Mouse (Mus musculus): Measurements from ENCODE around the gene Morc4.

Gene Morc4

DNA sequence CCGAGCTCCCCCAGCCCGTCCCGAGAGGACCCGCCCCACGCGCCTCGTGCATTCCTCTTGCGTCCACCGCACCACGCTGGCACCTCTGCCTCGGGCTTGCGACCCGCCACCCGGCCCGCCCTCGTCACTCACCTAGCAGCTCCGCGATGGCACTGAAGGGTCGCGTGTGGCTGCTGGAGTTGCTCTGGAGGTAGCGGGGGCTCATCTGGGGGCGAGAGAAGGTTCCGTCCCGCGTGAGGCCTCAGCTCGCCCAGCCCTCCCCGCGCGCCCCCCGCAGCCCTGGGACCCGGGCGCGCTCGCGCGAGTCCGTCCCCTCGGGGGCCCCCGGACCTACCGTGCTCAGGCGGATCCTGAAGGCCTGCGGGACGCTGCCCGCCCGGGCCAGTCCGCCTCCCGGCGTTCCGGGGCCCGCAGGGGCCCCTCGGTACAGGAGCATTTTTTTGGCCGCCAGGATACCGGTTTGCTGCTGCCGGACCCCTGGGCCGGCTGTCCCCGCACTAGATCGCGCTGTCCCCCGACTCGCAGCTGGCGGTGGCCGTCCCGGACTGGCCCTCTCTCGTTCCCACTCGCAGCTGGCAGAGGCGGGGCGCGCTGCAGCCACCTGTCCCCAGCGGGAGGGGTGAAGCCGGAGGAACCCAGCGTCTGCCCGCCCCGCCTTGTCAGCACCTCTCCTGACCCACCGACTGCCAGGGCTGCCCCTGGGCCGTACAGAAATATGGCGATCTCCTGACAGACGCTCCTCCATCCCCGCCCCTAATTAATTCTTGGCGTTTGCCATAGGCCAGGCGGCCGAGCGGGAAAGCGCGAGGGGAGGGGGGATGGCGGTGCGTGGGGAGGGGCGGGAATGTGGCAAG is at the start of gene Morc4:
Gene Morc4 (minus strand): TSS at position 740 of the 854 bp plus-strand sequence.
- ATAC-seq (ENCODE audit: low TSS enrichment), result peak; percentile 90

DNA sequence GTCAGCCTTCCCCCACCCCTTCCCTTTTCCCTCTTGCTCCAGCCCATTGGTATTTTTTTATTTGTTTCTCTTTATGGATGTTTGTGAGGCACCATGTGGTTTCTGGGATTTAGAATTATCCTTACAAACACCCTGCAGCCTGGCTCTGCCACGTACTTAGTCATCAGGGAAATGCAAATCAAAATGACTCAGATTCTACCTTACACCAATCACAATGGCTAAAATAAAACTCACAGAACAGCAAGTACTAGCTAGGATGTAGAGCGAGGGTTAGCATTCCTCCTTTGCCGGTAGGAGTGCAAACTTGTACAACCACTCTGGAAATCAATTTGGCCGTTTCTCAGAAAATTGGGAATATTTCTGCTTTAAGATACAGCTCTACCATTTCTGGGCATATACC is 49.1 kb upstream of the Morc4 start:
- ATAC-seq (ENCODE audit: low TSS enrichment), result peak; percentile 89

DNA sequence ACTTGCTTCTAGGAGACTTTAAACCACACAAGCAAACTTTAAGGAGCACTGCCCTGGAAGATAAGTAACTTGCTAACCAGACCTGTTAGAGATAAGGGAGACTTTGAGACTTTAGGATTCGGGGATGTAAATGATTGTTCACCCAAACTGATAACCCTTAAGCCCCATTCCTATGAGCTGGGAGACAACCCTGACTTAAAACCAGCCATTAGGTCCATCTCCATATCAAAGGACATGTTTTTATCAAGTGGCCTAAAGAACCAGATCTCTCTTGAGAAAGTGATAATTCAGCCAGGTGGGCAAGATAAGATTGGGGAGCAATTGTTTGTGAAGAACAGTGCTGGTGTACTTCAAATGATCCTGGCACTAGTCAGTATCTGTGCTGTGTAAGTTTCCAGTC is 19.9 kb upstream of the Morc4 start:
- ATAC-seq (ENCODE audit: low TSS enrichment), result no peak

DNA sequence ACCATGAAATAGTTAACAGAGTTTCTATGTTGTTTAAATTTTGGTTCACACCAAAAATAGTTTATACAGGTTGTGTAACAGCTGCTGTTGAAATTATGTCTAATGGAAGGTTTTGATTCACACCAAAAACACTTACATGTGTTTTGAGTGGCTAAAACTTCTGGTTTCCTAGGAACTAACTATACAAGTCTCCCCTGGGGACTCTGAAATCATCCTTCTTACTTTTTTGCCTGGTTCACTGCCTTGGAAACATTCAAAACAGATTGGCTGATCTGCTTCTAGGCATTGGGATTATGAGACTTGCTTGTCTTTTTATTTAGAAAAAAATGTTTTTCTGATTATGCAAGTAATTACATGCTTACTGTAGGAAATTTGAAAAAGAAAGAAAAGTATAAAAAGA is 11.7 kb upstream of the Morc4 start:
- no peak for ATAC-seq (ENCODE audit: low TSS enrichment)

DNA sequence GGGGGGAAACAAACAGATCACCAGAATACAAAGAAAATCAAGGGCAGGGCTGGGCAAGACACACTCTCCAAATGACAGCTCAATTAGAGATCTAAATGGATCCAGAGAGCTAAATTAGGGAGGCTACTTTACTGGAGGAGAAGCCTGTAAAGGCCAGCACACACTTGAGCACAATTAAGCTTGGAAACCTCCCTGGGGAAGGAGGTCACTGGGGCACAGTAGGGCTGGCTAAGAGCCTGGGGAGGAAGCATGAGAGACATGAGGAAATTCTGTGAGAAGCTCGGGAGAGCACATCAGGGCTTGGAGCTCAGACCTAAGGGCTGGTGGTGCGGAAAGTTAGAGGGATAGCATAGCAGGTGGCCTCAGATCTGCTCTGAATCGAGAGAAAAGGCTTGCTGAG is 6.5 kb upstream of the Morc4 start:
- no peak for ATAC-seq (ENCODE audit: low TSS enrichment)

DNA sequence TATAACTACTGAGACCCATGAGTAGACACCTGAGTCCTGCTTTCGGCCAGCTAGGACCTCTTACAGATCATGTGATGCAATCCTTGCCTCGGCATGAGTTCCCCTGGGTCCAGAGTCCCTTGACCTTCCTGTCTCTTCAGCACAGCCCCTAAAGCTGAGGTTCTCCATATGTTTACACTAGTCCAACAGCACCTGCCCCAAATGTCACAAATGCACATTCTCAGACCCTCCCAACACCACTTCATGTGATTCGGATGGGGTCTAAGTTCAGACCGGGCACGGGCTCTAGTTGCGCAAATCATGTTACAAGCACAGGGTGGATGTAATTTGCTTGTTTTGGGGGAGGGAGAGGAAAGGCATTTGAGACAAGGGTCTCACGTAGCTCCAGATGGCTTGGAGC is 5.6 kb upstream of the Morc4 start:
- no peak for ATAC-seq (ENCODE audit: low TSS enrichment)

DNA sequence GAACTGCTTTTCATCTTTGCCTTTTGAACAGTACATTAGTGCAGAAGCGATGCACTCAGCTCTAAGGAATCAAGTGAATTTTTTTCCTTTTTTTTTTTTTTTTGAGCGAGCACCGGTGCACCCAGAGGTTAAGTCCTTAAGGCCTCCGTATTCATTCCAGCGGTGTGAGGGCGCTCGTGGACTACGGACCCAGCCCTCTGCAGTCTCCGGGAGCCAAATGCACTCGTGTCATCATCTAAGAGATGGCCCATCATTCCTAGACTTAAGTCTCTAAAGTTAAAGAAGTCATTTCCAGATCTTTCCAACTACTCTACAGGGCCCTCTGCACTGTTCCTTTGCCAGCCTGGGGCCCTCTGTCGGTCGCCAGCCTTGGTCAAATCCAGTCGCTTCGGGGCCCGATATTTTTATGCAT is 1.2 kb downstream of the Morc4 start:
- 0 out of 2 replicates have a peak, but pooled peaks have one; percentile 23 for ATAC-seq (ENCODE audit: low TSS enrichment)

DNA sequence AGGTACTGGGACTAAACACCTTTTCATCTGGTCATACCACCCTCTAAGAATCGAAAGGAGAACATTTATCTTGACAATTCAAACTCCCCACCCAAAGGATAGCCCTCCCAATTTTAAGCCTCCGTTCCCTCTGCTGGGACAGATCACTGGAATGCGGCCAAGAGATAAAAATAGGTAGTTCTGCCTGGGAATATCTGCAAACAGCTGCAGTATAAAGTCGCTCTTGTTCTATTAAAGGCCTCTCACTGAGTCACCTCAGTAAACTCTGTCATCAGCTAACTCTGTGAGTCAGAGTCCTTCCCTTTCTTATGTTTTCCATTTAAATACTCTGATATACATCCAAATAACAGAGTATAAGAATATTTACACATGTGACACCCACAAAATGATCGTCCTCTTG is 12.1 kb downstream of the Morc4 start:
- peak; percentile 76; the same call in 1 of the 2 replicates for ATAC-seq (ENCODE audit: low TSS enrichment)

DNA sequence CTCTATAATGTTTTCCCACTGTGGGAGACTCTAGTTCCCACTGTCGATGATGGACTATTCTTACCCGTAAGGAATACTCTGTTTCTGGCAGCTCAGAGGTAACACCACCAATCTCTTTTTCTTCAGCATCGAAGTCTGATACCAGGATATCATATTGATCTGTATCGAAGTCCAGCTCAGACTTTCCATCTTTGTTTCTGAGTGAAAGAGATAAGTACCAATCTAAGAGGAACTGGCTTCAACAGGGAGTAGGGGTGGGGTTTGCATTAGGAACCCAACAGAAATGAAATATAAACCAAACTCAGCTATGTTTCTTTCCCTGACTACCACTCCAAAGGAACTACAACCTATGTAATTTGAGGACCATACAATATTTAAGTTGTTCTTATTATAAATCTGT is 16.7 kb downstream of the Morc4 start:
- no peak for ATAC-seq (ENCODE audit: low TSS enrichment)

DNA sequence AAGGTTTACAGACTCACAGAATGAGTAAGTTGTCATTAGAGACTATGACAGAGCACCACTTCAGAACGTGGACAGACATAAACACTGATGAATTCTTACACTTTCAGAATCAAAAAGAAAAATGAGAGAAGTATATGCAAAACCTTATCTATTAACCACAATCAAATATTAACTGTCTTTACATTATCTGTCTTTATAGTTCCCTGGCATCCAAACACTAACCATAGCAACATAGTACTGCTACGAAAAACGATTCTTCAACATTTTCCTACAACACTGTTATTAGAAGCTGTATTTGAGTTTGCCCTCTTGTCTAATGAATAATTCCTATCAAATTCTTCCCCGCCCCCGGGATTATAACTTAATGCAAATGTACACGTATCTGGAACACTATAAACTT is 30.4 kb downstream of the Morc4 start:
- ATAC-seq (ENCODE audit: low TSS enrichment), result no peak

DNA sequence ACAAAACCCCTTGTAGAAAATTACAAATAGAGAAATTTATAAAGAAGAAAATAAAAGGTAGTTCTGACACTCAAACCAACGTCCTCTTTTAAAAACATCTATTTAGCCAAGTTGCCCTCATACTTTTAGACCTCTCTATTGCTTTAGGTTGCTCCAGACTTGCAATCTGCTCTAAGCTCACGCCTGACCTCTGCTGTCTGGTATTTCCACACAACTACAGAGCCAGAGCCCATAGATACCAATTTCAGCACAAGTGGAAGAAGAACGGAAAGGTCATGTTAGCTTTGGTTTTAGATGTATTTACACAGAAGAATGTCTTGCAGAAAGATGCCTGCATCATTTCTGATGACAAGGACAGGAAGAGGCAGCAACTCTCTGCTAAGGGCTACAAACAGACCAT is 32.4 kb downstream of the Morc4 start:
- no peak for ATAC-seq (ENCODE audit: low TSS enrichment)

DNA sequence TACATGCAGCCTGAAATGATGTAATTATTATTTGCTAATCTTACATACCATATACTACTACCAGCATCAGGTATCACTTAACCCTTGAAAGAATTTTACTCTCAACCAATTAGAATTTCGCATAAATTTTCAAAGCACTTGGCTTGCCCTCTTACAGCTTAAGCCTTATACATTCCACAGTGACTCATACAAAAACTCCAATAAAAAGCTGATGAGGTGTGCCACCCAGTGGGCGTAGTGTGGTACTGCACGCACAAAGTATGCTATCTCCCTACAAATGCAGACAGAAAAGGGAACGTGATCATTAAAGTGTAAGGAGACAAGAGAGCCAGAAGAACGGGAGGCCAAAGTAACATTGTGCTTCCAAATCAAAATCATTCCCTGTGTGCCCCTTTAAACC is 39.0 kb downstream of the Morc4 start:
- ATAC-seq (ENCODE audit: low TSS enrichment), result peak; percentile 64; the same call in 1 of the 2 replicates

DNA sequence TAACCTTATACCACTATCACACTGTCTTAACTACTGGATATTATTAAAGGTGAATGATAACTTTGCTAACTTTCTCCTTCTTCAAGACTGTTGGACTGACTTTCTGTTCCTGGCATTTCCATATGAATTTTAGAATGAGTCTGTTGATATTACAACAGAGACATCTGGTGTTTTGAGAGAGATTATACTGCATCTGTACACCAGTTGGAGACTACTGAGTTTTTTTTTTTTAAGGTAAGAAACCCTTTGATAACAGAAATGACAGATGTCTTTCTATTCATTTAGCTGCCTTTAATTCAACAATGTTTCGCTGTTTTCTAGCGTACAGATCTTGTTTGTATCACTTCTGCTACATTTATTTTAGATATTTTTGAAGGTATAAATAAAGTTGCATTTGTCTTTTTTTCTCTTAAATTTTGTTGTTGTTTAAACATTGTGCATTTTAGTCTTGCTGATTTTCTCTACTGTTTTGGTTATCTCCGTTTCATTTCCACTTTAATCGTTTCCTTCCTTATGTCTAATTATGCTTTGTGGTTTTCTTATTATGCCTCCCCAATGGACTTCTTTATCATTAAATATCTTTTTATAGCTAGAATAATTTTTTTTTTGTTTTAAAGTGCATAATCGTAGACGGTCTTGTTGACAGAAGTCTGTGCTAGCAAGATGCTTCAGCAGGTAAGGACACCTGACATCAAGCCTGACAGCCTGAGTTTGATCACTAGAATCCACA is 42.9 kb downstream of the Morc4 start:
- ATAC-seq (ENCODE audit: low TSS enrichment), result no peak

DNA sequence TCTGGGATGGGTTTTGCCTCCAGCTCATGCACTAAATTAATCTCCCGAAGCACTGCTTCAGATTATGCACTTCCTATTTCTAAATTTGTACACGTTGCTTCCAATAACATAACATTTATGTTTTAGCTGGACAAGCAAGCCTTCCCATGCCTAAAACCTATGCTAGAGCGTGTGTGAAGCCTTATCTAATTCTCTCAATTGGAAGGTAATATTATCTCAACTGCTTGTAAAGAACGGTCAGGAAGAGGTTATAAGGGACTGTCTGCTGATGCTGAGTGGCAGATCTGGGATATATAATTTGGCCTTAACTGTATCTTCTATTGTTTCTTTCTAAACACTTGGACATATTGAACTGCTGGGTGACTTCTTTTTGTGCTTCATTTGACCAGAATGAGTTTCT is 44.6 kb downstream of the Morc4 start:
- no peak for ATAC-seq (ENCODE audit: low TSS enrichment)

DNA sequence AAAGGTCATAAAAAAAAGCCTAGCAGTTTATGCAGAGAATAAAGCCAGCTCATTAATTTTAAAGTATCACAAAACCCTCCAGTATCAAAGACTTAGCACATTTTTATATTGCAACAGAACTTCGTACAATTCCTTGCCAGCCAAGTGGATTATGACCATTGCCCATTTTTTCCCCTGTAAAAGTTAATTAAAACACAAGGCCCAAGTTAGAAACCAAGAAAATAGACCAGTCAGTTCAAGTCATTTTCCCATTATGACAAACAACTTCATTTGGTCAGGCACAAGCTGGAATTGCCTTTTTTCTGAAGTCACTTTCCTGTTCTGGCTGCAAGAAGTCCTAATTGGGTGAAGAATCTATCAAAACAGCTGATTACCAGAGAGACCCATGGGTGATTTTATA is 46.1 kb downstream of the Morc4 start:
- ATAC-seq (ENCODE audit: low TSS enrichment), result no peak

DNA sequence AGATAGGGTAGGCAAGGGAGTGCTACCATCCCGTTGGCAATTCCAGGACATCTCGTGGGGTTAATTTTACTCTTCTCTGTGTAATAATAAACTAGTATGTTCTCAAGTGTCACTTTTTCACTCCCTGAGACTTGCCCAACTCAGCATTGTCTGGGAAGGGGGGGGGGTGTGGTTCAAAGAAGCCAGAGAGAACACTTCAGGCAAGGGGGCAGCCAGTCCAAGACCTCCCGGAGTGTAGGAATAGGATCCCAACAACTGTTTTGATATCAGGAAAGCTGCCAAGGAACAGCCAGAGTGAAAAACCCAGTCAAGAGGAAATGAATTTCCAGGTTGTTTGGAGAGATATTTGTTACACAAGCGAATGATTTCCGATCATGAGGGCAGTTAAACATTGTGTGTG is 56.3 kb downstream of the Morc4 start:
- ATAC-seq (ENCODE audit: low TSS enrichment), result no peak

DNA sequence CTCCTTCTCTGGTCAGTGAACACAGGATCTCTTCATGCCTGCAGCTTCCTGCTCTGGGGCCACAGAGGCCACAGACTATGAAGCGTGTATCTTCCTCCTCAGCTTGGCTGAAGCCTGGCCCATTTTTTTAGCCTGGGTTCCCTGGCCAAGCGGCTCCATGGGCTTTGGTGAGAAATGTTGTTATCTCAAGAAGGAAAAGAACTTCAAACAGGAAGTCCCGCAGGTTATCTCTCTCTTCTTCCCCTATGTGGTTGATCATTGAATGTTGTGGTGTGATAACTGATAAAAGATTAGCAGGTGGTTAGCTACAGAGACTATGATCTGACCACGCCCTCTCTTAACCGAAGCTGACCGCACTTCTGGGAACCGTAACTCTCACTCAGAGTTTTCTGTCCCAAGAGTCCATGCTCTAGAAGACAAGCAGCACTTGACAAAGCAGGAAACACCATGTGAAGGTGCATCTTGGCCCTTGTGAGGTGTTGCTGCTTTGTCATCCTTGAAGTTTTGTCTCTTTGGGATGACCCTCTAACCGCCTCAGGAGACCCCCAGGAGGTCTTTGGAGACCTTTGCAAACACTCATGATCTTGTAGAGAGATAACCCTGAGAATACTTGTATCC is 57.4 kb downstream of the Morc4 start:
- ATAC-seq (ENCODE audit: low TSS enrichment), result no peak

DNA sequence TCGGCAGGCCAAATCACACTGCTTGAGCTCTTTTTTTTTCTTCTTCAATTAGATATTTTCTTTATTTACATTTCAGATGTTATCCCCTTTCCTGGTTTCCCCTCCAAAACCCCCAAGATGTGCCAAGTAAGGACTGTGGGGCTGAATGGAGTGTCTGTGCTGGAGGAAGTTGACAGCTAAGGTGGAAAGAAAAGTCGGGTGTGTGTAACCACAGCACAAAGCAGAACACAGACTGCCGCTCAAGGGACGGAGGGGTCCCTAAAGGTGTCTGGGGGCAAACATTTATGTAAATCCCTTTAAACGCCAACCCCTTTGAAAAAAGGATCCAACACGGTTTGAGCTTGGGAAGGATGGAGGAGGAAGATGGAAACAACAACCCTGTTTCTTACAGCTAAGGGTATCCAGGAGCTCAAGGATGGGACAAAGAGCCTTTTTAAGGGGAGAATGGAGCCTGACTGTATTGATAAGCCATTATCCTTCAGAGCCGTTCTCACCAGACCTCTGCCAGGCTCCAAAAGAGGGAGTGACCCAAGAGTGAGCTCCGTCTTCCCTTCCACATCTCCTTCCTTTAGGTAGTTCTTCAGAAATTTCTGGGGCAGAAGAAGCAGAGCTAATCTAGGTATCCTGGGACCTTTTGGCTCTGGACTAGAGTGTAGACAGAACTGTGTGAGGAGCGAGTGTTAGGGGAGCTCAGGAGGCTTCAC is 58.0 kb downstream of the Morc4 start:
- ATAC-seq (ENCODE audit: low TSS enrichment), result no peak

DNA sequence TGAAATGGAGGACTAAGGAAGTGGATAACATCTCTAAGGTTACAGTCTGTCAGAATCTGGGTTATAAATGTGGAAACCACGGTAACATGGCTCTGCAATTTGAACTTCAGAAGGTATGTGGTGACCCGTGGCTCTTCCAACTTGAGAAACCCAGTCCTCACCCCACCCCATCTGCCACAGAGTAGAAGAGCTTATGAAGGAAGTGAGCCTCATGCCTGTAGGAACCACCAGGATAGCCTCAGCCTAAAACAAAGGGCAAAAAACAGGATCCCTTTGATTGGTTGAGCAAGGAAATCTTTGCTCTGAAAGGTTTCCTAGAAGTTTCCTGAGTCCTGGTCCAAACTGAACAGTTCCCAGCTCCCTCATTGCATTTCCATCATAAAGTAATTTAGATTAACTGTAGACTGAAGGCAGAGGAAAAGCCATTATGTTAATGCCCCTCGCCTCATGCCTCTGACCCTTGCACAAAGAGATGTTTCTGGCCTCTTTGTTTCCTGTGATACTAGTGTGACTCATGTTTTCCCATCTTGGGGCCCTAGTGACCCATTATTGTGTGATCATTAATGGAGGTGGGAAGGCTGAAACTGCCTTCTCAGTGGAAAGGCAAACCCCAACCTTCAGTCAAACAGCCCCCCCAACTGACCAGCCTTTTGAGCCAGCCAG is 58.7 kb downstream of the Morc4 start:
- no peak for ATAC-seq (ENCODE audit: low TSS enrichment)

DNA sequence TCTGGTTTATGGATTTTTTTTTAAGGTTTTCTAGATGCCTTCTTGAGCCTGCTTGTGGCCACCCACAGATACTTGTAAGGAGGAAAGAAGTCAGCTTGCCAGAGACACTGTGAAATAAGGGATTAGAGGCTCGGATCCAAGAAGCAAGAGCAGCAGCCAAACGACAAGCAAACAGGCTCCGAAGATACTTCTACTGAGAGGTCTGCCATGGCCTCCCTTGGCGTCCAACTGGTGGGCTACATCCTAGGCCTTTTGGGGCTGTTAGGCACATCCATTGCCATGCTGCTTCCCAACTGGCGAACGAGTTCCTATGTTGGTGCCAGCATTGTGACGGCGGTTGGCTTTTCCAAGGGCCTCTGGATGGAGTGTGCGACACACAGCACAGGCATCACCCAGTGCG is 63.0 kb downstream of the Morc4 start:
- peak; percentile 38; the same call in 1 of the 2 replicates for ATAC-seq (ENCODE audit: low TSS enrichment)

DNA sequence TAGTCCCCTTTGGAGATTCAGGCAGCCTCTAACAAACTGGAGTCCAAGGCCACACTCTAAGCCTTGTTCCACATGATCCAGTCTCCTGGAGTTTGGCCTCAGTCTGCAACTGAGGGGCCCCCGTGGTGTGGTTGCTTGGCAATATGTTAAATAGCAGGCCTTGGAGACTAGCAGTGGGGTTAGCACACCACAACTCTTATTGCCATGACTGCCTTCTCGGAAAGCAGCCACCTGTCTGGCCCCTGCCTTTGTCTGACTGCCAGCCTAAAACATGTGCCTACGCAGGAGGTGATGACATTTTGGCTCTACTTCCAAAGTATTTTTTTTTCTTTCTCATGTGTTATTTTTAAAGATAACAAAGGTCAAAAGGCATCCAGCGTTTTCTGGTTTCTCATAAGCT is 63.4 kb downstream of the Morc4 start:
- ATAC-seq (ENCODE audit: low TSS enrichment), result no peak

DNA sequence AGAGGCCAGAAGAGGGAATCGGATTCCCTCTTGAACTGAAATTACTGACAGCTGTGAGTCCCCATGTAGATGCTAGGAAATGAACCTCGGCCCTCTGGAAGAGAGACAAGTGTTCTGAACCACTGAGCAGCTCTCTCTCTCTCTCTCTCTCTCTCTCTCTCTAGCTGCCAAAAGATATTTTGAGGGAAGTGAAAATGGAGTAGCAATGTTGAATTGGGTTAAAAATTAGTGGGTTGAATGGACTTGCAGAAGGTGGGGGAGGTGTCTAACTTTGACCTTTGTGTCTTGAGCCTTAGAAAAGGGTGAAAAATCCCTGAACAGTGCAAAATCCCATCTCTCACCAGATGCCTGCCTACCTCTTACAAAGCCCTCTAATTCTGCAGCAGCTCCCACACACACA is 64.1 kb downstream of the Morc4 start:
- no peak for ATAC-seq (ENCODE audit: low TSS enrichment)
